Mouse (Mus musculus): Measurements from ENCODE around the gene Adgre5.
A peak's percentile ranks its signal among the peaks of the same experiment; 100 is the strongest.

Gene Adgre5

GRCm38 (mm10) chr8:83740976-83741741, at the start of gene Adgre5:
Adgre5 (minus strand) TSS chr8:83741326.
- DNase-seq (ENCODE audit: low read depth): peak; percentile 42

GRCm38 (mm10) chr8:83789826-83790225, 48.7 kb upstream of the Adgre5 start:
- no peak for DNase-seq (ENCODE audit: low read depth)

- no peak for DNase-seq (ENCODE audit: low read depth)
These were observed 43.9 kb upstream of the Adgre5 start for GRCm38 (mm10) chr8:83785046-83785445.

GRCm38 (mm10) chr8:83782832-83783558, 41.9 kb upstream of the Adgre5 start:
- DNase-seq (ENCODE audit: low read depth): peak; percentile 67

DNA sequence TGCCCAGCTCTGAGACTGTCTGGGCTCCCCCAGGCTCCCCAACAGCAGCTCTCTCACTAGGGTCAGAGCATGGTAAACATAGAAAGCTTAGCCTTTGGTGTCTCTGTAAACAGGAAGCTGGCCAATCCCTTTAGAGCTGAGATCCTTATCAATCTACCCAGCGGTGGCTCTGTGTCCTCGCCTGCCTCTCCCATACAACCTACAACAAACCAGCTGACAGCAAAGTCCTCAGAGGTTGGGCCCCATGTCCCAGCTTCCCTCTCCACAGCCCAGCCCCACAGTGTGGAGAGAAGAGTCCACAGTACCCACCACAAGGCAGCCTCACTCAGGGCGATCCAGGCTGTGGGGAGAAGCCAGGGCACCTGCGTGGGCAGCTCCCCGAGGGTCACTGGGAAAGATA, 38.5 kb upstream of the Adgre5 start:
- no peak for DNase-seq (ENCODE audit: low read depth)

- no peak for DNase-seq (ENCODE audit: low read depth)
These were observed 36.9 kb upstream of the Adgre5 start for GRCm38 (mm10) chr8:83778051-83778450.

GRCm38 (mm10) chr8:83776632-83777031, 35.5 kb upstream of the Adgre5 start:
- DNase-seq (ENCODE audit: low read depth): no peak

- DNase-seq (ENCODE audit: low read depth): peak; percentile 12
These were observed 33.1 kb upstream of the Adgre5 start for GRCm38 (mm10) chr8:83774221-83774620.

DNA sequence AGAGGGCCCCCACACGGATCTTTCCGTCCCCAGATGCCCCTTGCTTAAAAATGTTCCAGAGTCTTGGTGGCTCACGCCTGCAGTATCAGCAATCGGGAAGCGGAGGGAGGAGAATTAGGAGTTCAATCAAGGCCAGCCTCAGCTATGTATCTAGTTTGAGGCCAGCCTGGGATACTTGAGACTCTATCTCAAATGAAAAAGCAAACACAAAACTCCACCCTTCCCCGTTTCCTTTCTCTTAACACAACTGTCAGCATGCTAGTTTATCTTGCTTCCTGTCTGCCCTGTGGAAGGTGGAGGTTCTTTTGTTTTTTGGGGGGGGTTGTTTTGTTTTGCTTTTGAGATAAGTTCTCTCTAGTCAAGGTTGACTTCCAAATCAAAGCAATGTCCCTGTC, 32.3 kb upstream of the Adgre5 start:
- peak; percentile 24 for DNase-seq (ENCODE audit: low read depth)

DNA sequence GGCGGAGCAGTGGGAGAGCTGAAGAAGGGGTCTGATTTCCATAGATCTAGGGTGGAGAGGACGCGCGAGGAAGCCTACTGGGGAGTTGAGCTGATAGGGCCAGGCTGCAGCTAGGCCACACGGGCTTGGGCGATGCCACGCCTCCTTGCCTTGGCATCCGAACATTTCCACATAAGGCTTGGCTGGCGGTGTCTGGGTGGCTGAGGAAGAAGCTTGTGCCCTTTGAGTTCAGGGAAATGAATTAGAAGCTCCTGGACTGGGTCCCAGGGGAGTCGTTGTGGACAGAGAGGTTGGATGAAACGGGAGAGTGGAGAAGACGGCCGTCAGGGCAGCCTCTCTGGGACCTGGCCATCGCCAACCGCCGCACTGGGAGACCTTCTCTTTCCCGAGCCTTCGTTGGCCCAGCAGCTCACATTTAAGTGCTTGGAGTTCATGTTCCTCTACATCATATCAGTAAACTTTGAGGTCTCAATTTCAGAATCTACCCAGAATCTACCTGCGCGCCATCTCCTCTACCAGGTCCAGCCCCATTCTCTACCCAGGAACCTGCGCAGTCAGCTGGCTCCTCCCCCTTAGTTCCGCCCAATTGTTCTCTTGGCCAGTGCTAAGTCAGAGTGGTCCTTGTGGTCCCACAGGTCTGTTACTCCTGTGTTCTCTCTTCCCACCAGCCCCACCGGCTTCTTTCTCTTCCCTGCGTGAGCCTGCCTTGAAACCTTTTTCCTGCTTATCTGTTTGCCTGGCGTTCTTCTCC, 31.8 kb upstream of the Adgre5 start:
- DNase-seq (ENCODE audit: low read depth): no peak

GRCm38 (mm10) chr8:83771791-83772190, 30.7 kb upstream of the Adgre5 start:
- peak; percentile 48 for DNase-seq (ENCODE audit: low read depth)

DNA sequence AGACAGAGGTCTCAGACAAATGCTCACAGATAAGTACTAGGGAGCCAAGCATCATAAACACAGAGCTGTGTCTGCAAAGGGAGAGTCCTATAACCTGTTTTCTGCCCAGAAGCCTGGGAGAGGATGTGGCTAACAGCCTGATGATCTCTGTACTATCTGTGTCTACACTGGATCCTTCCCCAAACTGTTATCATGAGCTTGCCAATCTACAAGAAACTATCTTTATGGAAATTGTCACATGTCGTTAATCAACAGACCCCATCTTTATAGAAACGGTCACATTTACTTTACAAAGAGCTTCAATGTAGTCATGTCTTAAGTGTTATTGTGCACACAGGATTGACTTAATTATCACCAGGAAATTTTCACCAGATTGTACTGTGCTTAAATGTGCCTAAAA, 29.5 kb upstream of the Adgre5 start:
- no peak for DNase-seq (ENCODE audit: low read depth)

GRCm38 (mm10) chr8:83769720-83770119, 28.6 kb upstream of the Adgre5 start:
- DNase-seq (ENCODE audit: low read depth): no peak

- peak; percentile 49 for DNase-seq (ENCODE audit: low read depth)
These were observed 27.4 kb upstream of the Adgre5 start for GRCm38 (mm10) chr8:83768526-83768925.

DNA sequence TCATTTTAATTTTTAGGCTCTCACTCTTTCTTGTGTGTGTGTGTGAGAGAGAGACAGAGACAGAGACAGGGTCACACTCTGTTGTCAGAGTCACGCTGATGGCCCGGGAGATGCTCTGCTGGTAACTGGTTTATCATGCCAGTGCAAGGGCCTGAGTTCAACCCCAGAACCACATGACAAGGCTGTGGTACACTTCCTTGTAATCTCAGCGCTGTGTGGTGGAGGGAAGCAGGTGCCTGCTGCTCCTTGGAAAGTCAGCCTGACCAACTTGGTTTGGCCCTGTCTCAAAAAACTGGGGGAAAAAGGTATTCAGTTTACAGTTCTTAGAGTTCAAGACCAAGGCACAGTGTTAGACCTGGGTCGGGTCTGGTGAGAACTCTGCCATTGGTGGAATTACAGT, 26.3 kb upstream of the Adgre5 start:
- DNase-seq (ENCODE audit: low read depth): peak; percentile 53

DNA sequence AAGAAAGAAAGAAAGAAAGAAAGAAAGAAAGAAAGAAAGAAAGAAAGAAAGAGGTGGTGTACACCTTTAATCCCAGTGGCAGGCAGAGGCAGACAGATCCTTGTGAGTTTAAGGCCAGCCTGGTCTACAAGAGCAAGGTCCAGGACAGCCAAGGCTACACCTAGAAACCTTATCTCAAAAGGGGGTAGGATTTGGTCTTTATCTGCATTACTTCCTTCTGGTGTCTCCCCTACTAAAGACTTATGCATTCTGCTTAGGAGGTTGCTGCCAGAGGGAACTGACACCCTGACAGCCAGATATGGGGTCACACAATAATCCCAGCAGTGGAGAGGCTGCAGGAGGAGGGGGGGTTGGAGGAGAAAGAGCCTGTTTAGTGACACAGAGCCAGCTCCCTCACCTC, 24.5 kb upstream of the Adgre5 start:
- DNase-seq (ENCODE audit: low read depth): no peak

GRCm38 (mm10) chr8:83764717-83765116, 23.6 kb upstream of the Adgre5 start:
- DNase-seq (ENCODE audit: low read depth): no peak

GRCm38 (mm10) chr8:83764116-83764515, 23.0 kb upstream of the Adgre5 start:
- no peak for DNase-seq (ENCODE audit: low read depth)

GRCm38 (mm10) chr8:83759231-83759759, 18.2 kb upstream of the Adgre5 start:
- no peak for DNase-seq (ENCODE audit: low read depth)

DNA sequence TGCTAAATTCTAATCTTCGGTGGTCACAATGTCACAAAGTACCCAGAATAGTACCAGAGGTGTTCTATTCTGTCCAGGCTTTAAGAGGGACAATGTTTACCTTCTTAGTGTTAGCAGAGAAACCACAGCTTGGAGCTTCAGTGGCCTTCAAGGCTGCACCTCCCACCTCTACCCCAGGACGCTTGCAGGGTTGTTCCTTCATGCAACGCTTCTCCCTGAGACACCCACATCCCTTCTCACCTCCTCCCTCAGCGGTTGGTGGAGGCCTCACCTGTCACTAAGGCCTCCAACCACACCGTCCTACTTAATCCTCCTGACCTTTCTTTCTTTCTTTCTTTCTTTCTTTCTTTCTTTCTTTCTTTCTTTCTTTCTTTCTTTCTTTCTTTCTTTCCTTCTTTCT, 17.2 kb upstream of the Adgre5 start:
- DNase-seq (ENCODE audit: low read depth): no peak

GRCm38 (mm10) chr8:83757084-83757607, 16.0 kb upstream of the Adgre5 start:
- DNase-seq (ENCODE audit: low read depth): peak; percentile 50

GRCm38 (mm10) chr8:83756273-83756672, 15.1 kb upstream of the Adgre5 start:
- no peak for DNase-seq (ENCODE audit: low read depth)
